Mouse (Mus musculus) bone marrow, adult 2 months (tissue): ENCODE data around the gene Fam163a.

Source experiments
- CTCF ChIP-seq: fragments of 200-500 bp; IDR thresholded peaks from 2 replicates; pipeline ENCODE4 v1.5.1; 2011; ENCODE audit warnings: low read length, control low read depth; ENCODE audit not compliant: control insufficient read depth, insufficient read depth
- POLR2A ChIP-seq: fragments of 200-500 bp; IDR thresholded peaks from 2 replicates; pipeline ENCODE4 v1.6.1; 2011; ENCODE audit warnings: low read depth, mild to moderate bottlenecking, control low read depth, low read length, borderline replicate concordance; ENCODE audit not compliant: control insufficient read depth

DNA sequence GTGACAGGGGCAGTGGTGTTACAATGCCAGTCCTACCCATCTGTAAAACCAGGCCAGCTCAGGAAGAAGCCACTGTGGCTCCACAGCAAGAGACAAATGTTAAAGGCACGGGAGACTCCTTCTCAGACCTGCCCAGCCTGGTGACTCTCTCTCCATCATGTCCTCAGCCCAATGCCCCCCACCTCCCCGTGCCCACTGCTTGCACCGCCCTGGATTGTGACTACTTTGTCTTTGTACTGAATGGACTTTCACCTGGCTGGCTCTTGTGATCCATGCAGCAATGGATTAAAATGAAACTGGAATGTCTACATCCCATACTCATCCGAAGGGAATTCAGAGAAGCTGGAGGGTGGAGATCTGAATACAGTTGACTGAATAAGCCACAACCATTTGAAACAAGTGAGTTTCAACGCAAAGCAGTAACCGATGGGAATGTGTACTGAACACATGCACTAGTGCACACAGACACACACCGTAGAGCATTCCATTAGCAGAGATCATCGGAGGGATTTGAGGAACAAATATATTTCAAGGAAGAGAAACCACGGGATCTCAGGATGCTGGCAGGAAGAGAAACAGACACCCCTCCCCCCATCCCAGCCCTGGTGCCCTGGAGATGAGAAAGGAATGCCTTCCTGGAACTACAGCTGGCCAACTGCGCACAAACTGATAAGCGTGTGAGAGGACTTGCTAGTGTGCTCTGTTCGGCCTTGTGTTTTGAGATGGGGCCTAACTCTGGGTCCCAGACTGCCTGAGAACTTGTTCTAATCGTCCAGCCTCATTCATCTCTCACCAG is 17.6 kb upstream of the Fam163a start:
- TF ChIP-seq POLR2A (no peak), CTCF (no peak)
